Mouse (Mus musculus): Measurements from ENCODE around the gene Cutc. TPM values are rescaled to one million over a fixed set of nuclear protein-coding genes. Genes with fewer than 3 reads are reported as not detected.

Gene Cutc
- total RNA-seq, 2 experiments from 2014 or later: 11.1 to 11.7 TPM

DNA sequence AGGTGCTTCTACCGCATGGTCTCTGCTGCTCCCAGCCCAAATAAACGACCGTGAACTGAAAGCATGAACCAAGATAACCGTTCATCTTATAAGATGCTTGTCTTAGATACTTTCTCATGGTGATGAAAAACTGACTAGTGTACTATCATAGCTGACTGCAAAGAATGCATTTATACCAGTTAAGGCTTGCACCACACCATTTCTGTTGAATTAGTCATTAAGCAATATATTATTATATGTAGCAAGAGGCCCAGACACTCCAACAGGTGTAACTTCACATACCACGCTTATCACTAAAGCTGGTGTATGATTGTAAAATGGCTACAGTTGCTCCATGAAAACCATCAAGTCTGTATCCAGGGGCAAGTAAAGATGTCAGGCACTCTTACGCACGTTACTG lies 37.0 kb downstream of the Cutc start:
- no peak for DNase-seq (ENCODE audit: low spot score)
- intact Hi-C loops (cut with DNase I): no loop called here

DNA sequence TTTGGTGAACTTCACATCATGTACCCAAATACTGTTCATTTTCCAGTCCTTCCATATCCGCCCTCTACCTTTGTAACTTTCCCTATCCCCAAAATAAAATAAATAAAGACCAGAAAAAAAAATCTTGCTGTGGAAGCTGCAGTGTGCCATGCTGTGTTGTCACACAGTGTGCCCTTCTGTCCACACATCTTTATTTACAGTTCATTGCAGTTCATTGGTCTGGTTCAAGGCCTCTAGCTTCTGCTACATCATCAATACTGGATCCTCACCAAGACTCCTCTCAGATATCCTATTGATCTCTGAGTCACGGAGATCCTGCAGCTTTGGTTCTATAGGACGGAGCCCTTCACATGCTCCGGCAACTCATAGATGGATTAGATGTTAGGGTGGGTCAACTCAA lies 39.7 kb downstream of the Cutc start:
- no peak for DNase-seq (ENCODE audit: low spot score)
- intact Hi-C loops (cut with DNase I): no loop called here

DNA sequence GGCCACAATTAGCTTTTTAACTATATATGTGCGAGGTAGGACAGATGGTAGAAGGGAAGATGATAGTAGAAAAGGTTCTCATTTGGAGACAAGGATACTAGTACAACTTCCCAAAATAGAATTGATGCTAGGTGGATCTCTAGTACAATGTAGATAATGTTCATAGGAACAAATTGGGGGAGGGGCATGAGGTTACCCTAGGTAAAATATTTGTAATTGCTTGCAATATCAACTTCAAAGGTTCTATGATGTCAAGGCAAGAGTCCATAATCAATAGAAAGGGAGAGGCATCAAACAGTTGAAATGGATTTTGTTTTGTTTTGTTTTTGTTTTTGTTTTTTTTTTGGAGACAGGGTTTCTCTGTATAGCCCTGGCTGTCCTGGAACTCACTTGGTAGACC lies 41.2 kb downstream of the Cutc start:
- intact Hi-C loops (cut with DNase I): no loop called here
- DNase-seq (ENCODE audit: low spot score): no peak

DNA sequence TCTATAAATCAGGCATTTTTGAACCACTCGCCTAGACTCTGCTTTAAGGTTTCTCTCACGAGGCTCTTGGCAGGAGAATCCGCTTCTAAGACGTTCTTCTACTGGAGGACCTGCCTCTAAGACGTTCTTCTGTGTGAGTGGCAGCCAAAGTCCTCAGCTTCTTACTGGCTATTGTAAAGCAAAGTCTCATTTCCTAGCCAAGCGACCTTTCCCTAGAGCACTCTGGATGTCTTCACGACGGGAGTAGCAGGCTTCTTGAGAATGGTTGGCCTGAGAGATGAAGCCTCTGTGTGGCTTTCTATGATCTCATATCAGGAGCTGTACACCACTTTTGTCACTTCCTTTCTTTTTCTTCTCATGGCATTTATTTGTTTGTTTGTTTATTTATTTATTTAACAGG lies 42.7 kb downstream of the Cutc start:
- no peak for DNase-seq (ENCODE audit: low spot score)
- intact Hi-C loops (cut with DNase I): no loop called here

DNA sequence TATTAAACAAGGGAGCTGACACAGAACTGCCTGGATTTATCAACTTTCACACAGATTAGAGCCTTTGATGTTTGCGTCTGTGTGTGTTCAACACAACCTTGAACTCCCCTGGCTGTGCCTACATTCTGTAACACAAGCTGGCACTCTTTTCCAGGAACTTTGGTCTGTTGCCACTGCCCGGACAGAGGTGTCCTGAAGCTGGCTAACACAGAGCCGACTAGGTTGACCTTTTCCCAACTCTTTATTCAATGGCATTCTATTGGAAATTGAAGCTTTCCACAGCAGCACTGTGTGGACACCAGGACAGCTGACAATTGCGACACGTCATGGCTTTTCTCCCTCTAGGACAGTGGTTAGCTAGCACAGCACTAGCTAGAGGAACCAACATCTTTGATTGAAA lies 44.4 kb downstream of the Cutc start:
- DNase-seq (ENCODE audit: low spot score): no peak
- intact Hi-C loops (cut with DNase I): no loop called here

DNA sequence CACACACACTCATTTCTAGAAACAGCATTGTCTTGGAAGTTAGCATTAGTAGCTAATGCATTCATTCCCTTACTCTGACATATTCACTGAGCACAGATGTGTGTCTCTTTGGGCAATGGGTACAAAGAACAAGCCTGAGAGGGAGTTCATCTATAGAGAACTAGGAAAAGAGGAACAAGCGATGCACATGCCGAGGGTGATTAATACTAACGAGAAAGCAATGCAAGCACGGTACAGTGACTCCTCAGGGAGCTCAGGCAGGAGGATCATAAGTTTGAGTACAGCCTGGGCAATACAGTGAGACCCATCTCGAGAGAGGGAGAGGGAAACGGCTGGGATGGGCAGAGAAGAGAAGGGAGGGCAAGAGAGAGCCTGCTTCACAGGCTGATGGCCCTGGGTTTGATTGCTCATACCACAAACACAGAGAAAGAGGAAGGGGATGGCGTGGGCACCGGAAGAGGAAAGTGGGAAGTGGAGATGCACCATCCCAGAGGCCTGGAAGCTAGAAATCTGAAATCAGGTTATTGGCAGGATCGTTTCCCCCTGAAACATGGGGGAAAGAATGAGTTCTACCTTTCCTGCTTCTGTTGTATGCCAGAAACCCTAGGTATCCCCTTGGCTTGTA lies 48.7 kb downstream of the Cutc start:
- DNase-seq (ENCODE audit: low spot score): no peak
- intact Hi-C loops (cut with DNase I): no loop called here

DNA sequence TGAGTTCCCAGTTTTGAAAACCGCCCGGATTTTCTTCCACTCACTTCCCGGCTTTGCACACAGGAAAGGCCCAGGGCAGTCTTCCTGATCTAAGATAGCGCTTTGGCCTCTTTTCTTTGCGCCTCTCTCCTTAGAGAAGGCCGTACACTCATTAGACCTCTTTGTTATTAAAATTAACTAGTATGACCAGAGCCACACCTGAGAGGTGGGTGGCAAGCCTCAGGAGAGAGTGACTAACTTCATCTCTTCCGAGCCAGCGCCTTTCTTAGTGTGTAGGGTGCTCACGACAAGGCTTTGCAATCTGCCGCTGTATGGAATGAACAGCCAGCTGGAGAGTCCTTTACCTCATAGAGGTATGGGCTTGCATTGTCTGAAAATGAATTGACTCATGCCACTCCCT lies 51.1 kb downstream of the Cutc start:
- no peak for DNase-seq (ENCODE audit: low spot score)
- intact Hi-C loops (cut with DNase I): no loop called here

DNA sequence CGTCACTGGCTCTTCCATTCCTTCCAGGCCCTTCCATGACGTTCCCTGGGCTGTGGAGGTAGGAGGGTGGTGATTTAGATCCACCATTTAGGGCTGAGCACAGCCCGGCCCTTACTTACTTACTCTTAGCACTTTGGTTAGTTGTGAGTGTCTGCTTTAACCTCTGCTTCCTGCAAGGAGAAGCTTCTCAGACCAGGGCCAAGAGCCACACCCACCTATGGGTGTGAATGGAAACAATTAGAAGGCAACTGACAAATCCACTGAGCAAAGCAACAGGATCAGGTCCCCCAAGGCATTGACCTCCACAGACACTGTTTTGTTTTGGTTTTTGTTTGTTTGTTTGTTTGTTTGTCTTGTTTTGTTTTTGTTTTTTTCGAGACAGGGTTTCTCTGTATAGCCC lies 56.5 kb downstream of the Cutc start:
- no peak for DNase-seq (ENCODE audit: low spot score)
- intact Hi-C loops (cut with DNase I): no loop called here

DNA sequence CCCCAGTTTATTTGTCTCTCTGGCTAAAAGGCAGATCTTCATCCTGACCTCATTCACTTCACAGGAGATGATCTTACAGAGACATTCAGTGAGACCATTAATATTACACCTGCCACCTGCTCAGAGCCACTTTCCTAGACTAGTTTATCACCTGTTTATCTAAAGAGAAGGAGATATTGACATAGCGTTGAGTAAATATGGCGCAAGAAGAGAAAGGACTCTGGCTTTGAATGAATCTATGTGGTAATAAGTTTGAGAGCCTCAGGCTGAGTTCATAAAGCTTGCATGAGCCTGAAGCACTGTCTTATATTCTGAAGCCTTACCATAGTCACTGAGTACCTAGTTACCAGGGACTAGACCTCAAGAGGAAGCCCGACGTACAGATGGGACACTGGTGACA lies 58.6 kb downstream of the Cutc start:
- intact Hi-C loops (cut with DNase I): no loop called here
- DNase-seq (ENCODE audit: low spot score): no peak

DNA sequence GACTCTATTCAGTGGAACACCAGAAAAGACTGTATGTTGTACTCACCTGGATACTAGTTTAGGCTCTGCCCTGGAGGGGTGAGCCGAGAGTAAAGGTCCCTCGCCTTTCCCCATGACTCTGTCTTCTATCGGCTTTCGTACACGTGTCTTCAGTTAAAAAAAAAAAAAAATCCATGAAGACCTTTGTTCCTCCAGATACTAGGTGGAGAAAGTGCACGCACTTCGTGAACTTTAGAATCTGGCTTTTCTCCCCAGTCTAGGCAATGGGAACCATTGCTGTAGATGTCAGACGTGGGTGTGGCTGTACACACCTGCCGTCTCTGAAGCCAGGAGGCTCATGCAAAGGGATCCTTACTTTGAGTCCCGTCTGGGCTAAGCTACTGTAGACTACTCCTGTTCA lies 60.5 kb downstream of the Cutc start:
- intact Hi-C loops (cut with DNase I): no loop called here
- no peak for DNase-seq (ENCODE audit: low spot score)

DNA sequence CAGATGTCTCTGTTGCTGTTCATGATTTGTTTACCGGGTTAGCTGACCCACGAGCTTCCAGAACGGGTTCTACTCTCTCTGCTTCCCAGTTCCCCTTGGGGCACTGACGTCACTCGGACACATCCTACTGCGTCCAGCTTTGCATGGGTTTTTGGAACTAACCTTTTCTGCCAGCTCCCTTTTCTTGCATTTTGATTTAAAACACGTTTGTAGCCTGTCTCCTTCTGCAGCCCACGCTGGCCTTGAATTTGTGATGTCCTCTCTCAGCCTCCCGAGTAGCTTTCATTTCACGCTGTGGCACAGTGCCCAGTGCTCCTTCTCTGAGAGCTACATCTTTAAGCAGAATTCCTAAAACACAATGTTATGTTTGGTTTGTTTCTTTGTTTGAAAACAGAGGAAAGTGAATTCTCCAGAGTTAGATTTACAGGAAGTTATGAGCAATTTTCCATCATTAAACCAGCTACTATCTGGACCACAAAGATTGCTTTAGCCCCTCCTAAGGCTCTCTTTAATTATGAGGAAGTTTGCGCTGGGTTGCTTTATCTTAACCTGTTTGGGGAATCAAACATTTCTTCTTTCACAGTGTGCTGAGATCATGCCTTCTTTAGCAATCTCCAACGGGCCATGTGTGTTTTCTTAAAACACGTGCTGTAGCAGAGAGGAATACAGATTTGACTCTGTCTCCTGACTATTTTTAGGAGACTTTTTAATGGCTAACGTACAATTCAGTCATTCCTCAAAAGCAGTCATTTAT lies 63.0 kb downstream of the Cutc start:
- no peak for DNase-seq (ENCODE audit: low spot score)
- intact Hi-C loops (cut with DNase I): no loop called here

Other genes with a start within 250 kb of the Cutc start
- 1,000 to 10,000 TPM in 1 of 2 experiments, 100 to 1,000 TPM in 1; 915 to 1,100 TPM for gene Got1, start 228.4 kb upstream of the Cutc start, total RNA-seq (2021)
- not detected for gene Nkx2-3, start 140.7 kb upstream of the Cutc start, total RNA-seq (2021)
- gene Slc25a28, start 78.1 kb upstream of the Cutc start, total RNA-seq (2021): 10 to 100 TPM; 19.3 to 21.6 TPM
- gene Entpd7, start 63.3 kb upstream of the Cutc start, total RNA-seq (2021): 1 to 10 TPM; 2.7 to 3.1 TPM
- 10 to 100 TPM; 27.8 to 34.4 TPM for gene Cox15, start within 50 bp of the Cutc start, total RNA-seq (2021)
- gene Abcc2, start 29.2 kb downstream of the Cutc start, total RNA-seq (2021): not detected
- gene Dnmbp, start 187.2 kb downstream of the Cutc start, total RNA-seq (2021): 1 to 10 TPM; 8.2 to 9.8 TPM
- under 1 TPM; 0.16 to 0.31 TPM for gene Cpn1, start 233.6 kb downstream of the Cutc start, total RNA-seq (2021)